Mouse (Mus musculus) granulocyte monocyte progenitor cell, adult 5-6 weeks (primary cell): ENCODE measurements around the gene Samd5. TPM values are rescaled to one million over a fixed set of nuclear protein-coding genes. Genes with fewer than 3 reads are reported as not detected.
A peak's percentile ranks its signal among the peaks of the same experiment; 100 is the strongest.

Source experiments
- ATAC-seq: replicated peaks from 2 replicates; pipeline ENCODE4 v1.8.0; 2016; ENCODE audit warnings: mild to moderate bottlenecking, moderate TSS enrichment, inconsistent platforms; ENCODE audit not compliant: poor library complexity, severe bottlenecking
- total RNA-seq, 2 experiments: library from RNA; stranded (forward) in 1 of 2; stranded (reverse) in 1 of 2; fragments of 200-712, 200-1000 nt in 1 of 2; fragments of >200 nt in 1 of 2; fragmentation: Nextera tagmentation in 1 of 2; gene quantifications; 2 replicates each; pipeline ENCODE4 v1.2.3; 2014 to 2017

The Samd5 gene
- total RNA-seq, 2 experiments from 2014 or later, result not detected

GRCm38 (mm10) chr10:9586328-9586727, 88.7 kb downstream of the Samd5 start:
- ATAC-seq, result no peak

- no peak for ATAC-seq
These were observed 95.6 kb downstream of the Samd5 start for GRCm38 (mm10) chr10:9579374-9579773.

DNA sequence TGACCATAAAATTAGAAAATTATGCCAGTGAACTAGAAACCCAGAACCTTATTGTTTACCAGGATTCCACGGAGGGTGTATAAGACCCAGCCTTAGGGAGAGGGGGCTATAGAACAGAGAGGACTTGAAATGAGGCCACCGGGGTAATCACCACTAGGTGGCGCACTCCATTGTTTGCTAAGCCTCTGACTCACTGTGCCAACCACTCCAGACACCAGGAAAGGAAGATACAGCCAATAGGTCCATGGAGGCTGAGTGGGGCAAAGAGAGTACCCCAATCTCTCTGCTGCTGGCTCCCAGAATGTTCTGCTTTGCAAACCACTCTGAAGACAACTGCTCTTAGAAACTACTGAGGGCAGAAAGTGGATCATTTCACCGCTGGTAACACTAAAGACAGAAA, 99.4 kb downstream of the Samd5 start:
- ATAC-seq, result peak; percentile 89

- 0 out of 2 replicates have a peak, but pooled peaks have one; percentile 20 for ATAC-seq
These were observed 100.9 kb downstream of the Samd5 start for GRCm38 (mm10) chr10:9574135-9574534.

Other genes starting within 250 kb of the Samd5 start
- 55.8 and 62.7 TPM in 2 replicates for gene Stxbp5, start 225.9 kb upstream of the Samd5 start, total RNA-seq (2014; fragmentation: Nextera tagmentation)
- 51.3 and 55.9 TPM in 2 replicates for gene Stxbp5, start 225.9 kb upstream of the Samd5 start, total RNA-seq (2017)